Mouse (Mus musculus): ENCODE measurements at regions not wholly inside any gene's neighbourhood (a gene's known extent, or its start where the extent isn't known, plus 50 kb on each side); places are given as distances from the start of the nearest gene placed in this dataset.

- peaks cover 10% of the 10 kb centered on the region; the same call in 1 of the 2 replicates for H3K9me3 ChIP-seq (replicated peaks; ENCODE audit: control insufficient read depth, low read length)
- H3K4me1 ChIP-seq (ENCODE audit: control insufficient read depth, insufficient read depth, low read length): no peaks in the 10 kb centered on the region
- H3K27ac ChIP-seq (ENCODE audit: low read length): no peak overlapping the region
- no peak overlapping the region for H3K4me3 ChIP-seq (ENCODE audit: low read length)
- WGBS: 55% methylated on average over 7 of the region's 7 CpGs
- H3K9ac ChIP-seq (ENCODE audit: low read length): no peak overlapping the region
- 0 out of 2 replicates have a peak, but pooled peaks cover 5% of the 10 kb centered on the region for H3K36me3 ChIP-seq (ENCODE audit: control insufficient read depth, insufficient read depth)
- H3K4me2 ChIP-seq (ENCODE audit: low read depth, low read length): no peak overlapping the region
- H3K27me3 ChIP-seq (ENCODE audit: control insufficient read depth, insufficient read depth, low read length): no peaks in the 10 kb centered on the region
- 0 out of 2 replicates have a peak, but pooled peaks have one; percentile 14 for ATAC-seq (replicated peaks; ENCODE audit: extremely low read depth, insufficient read depth, low FRiP score)
Measured at GRCm38 (mm10) chr13:42536501-42537210, 143.8 kb upstream of the Phactr1 start.

DNA sequence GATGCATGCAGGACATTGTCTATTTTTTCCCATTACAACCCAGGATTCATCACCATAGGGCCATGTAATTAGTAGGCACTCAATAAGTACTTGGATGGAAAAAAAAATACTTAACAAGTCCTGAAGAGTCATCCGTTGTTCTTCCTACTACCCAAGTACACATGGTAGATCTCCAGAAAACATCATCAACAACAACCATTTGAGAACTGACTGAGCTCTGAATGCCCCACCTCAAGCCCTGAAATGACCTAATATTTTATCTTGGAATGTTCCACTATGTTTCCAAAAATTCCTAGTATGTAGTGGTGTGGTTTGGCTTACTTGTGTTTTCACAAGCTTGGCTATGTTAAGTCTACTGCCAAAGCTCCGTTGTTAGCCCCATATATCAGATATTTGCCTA lies 142.4 kb upstream of the Phactr1 start:
- Histone ChIP-seq H3K27me3 (ENCODE audit: control insufficient read depth, insufficient read depth, low read length) (no peaks in the 10 kb centered on the region), H3K4me3 (ENCODE audit: low read length) (no peak overlapping the region), H3K27ac (ENCODE audit: low read length) (no peak overlapping the region), H3K9me3 (replicated peaks; ENCODE audit: control insufficient read depth, low read length) (peaks cover 10% of the 10 kb centered on the region; the same call in 1 of the 2 replicates), H3K9ac (ENCODE audit: low read length) (no peak overlapping the region), H3K36me3 (ENCODE audit: control insufficient read depth, insufficient read depth) (0 out of 2 replicates have a peak, but pooled peaks cover 5% of the 10 kb centered on the region), H3K4me2 (ENCODE audit: low read depth, low read length) (no peak overlapping the region), H3K4me1 (ENCODE audit: control insufficient read depth, insufficient read depth, low read length) (no peaks in the 10 kb centered on the region)
- no peak for ATAC-seq (replicated peaks; ENCODE audit: extremely low read depth, insufficient read depth, low FRiP score)
- 73% methylated on average over 2 of the region's 2 CpGs for WGBS

DNA sequence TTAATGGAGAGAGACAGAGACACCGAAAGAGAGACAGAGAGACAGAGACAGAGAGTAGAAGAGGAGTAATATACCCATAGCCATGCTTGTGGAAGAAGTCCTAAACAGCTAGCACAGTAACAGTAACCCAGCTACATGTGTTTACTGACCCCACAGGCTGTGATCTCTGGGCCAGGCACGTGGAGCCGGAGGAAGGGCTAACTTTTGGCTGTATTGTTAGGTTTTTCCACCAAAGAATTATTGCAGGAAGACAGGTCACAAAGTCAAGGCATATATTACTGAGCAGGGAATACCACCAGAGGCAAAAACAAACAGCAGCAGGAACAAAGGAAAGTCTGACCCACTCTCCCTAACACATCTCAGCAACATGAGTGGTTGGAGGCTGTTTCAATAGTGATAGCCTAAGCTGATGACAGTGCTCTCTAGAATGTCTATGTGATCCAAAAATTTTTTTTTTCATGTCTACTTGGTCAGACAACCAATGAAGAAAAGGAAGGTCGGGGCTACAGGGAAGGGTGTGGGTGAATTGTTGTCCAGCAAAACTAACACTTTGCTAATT lies 135.8 kb upstream of the Phactr1 start:
- Histone ChIP-seq H3K4me1 (ENCODE audit: control insufficient read depth, insufficient read depth, low read length) (peaks cover 11% of the 10 kb centered on the region), H3K27me3 (ENCODE audit: control insufficient read depth, insufficient read depth, low read length) (no peaks in the 10 kb centered on the region), H3K36me3 (ENCODE audit: control insufficient read depth, insufficient read depth) (0 out of 2 replicates have a peak, but pooled peaks cover 5% of the 10 kb centered on the region), H3K9ac (ENCODE audit: low read length) (no peak overlapping the region), H3K9me3 (replicated peaks; ENCODE audit: control insufficient read depth, low read length) (peaks cover 10% of the 10 kb centered on the region; the same call in 1 of the 2 replicates), H3K4me3 (ENCODE audit: low read length) (no peak overlapping the region), H3K4me2 (ENCODE audit: low read depth, low read length) (no peak overlapping the region), H3K27ac (ENCODE audit: low read length) (no peak overlapping the region)
- ATAC-seq (replicated peaks; ENCODE audit: extremely low read depth, insufficient read depth, low FRiP score): peak; percentile 52; the same call in 1 of the 2 replicates
- 51% methylated on average over 4 of the region's 4 CpGs for WGBS

GRCm38 (mm10) chr13:42546389-42546788 lies 134.0 kb upstream of the Phactr1 start:
- WGBS: 67% methylated on average over 4 of the region's 4 CpGs
- no peak for ATAC-seq (replicated peaks; ENCODE audit: extremely low read depth, insufficient read depth, low FRiP score)
- Histone ChIP-seq H3K4me1 (ENCODE audit: control insufficient read depth, insufficient read depth, low read length) (peaks cover 17% of the 10 kb centered on the region), H3K4me3 (ENCODE audit: low read length) (no peak overlapping the region), H3K36me3 (ENCODE audit: control insufficient read depth, insufficient read depth) (0 out of 2 replicates have a peak, but pooled peaks cover under 1% of the 10 kb centered on the region), H3K27me3 (ENCODE audit: control insufficient read depth, insufficient read depth, low read length) (no peaks in the 10 kb centered on the region), H3K9me3 (replicated peaks; ENCODE audit: control insufficient read depth, low read length) (peaks cover under 1% of the 10 kb centered on the region; the same call in 1 of the 2 replicates), H3K27ac (ENCODE audit: low read length) (no peak overlapping the region), H3K4me2 (ENCODE audit: low read depth, low read length) (no peak overlapping the region), H3K9ac (ENCODE audit: low read length) (no peak overlapping the region)

DNA sequence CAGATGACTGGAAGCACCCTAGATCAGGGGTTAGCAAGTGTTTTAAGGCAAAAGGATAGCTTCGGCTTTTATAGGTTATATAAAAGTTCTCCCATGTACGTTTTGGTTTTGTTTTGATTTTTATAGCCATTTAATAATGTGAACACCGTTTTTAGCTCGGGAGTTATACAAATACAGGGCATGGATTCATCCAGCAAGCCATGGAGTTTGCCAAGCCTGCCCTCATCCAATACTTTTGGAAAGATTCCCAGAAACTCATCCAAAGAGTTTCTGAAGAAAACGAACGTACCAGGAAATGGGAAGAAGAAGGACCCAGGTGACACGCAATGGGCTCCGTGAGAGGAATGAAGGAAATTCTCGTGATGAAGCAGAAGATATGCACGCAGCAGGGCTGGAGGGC lies 133.6 kb upstream of the Phactr1 start:
- no peaks in the 10 kb centered on the region for H3K36me3 ChIP-seq (ENCODE audit: control insufficient read depth, insufficient read depth)
- no peak for ATAC-seq (replicated peaks; ENCODE audit: extremely low read depth, insufficient read depth, low FRiP score)

DNA sequence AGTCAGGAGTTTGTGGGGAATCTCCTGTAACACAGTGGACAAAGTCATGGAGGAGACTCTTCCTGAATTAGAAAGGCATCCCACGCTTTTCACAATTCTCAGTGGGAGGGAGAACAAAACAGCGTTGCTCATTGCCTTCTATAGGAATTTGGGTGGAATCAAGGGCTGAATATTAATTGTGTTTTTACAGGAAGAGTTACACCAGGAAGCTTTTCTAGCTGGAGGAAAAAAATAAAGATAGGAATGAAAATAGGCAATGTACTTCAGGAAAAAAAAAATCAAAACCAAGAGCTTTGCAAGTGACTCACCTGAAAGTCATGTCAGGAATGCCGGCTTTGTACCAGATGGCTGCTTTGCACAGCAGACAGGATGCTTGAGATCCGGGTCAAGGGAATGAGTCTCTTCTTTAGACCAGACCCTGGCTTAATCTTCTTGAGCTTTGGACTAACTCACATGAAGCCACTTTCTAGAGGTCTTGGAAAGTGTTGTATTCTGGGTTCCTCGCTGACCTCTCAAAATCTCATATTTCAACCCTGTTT lies 131.3 kb upstream of the Phactr1 start:
- no peak overlapping the region for H3K4me3 ChIP-seq (ENCODE audit: low read length)

More for the DNA sequence above, 133.6 kb upstream of the Phactr1 start:
- Histone ChIP-seq H3K9me3 (replicated peaks; ENCODE audit: control insufficient read depth, low read length) (no peaks in the 10 kb centered on the region), H3K9ac (ENCODE audit: low read length) (no peak overlapping the region), H3K27me3 (ENCODE audit: control insufficient read depth, insufficient read depth, low read length) (no peaks in the 10 kb centered on the region), H3K4me3 (ENCODE audit: low read length) (no peak overlapping the region), H3K4me1 (ENCODE audit: control insufficient read depth, insufficient read depth, low read length) (peaks cover 17% of the 10 kb centered on the region), H3K27ac (ENCODE audit: low read length) (no peak overlapping the region), H3K4me2 (ENCODE audit: low read depth, low read length) (no peak overlapping the region)
- 80% methylated on average over 10 of the region's 10 CpGs for WGBS

GRCm38 (mm10) chr13:42554961-42555360 lies 125.5 kb upstream of the Phactr1 start:
- no peaks in the 10 kb centered on the region for H3K27me3 ChIP-seq (ENCODE audit: control insufficient read depth, insufficient read depth, low read length)
- no peak overlapping the region for H3K4me2 ChIP-seq (ENCODE audit: low read depth, low read length)
- H3K4me3 ChIP-seq (ENCODE audit: low read length): no peak overlapping the region
- peaks cover 2% of the 10 kb centered on the region; the same call in 1 of the 2 replicates for H3K4me1 ChIP-seq (ENCODE audit: control insufficient read depth, insufficient read depth, low read length)
- ATAC-seq (replicated peaks; ENCODE audit: extremely low read depth, insufficient read depth, low FRiP score): no peak
- no peaks in the 10 kb centered on the region for H3K9me3 ChIP-seq (replicated peaks; ENCODE audit: control insufficient read depth, low read length)
- no peaks in the 10 kb centered on the region for H3K36me3 ChIP-seq (ENCODE audit: control insufficient read depth, insufficient read depth)
- H3K9ac ChIP-seq (ENCODE audit: low read length): no peak overlapping the region
- no peak overlapping the region for H3K27ac ChIP-seq (ENCODE audit: low read length)
- 83% methylated on average over 4 of the region's 4 CpGs for WGBS

More for the DNA sequence above, 131.3 kb upstream of the Phactr1 start:
- Histone ChIP-seq H3K27ac (ENCODE audit: low read length) (peak overlapping the region; percentile 70), H3K9me3 (replicated peaks; ENCODE audit: control insufficient read depth, low read length) (no peaks in the 10 kb centered on the region), H3K36me3 (ENCODE audit: control insufficient read depth, insufficient read depth) (no peaks in the 10 kb centered on the region), H3K4me2 (ENCODE audit: low read depth, low read length) (no peak overlapping the region), H3K27me3 (ENCODE audit: control insufficient read depth, insufficient read depth, low read length) (no peaks in the 10 kb centered on the region), H3K4me1 (ENCODE audit: control insufficient read depth, insufficient read depth, low read length) (peaks cover 17% of the 10 kb centered on the region), H3K9ac (ENCODE audit: low read length) (no peak overlapping the region)
- WGBS: 32% methylated on average over 5 of the region's 5 CpGs
- no peak; the same call in 1 of the 2 replicates for ATAC-seq (replicated peaks; ENCODE audit: extremely low read depth, insufficient read depth, low FRiP score)

DNA sequence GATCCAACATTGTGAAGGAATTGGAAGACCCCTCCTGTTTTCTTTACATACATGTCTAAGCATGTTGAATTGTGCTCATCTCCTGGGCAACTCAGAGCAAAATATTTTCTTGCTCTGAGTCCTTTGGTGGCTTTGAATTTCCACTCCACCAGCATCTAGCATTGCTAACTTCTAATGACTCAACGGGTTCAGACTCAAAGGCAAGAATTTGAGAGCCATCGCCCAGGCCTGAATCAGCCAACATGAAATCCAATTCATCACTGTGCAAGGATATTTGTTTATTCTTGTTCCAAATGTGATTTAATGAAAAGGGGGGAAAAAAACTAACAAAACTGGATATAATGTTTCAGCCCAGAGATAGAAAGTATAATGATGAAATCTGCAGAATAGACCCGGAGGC lies 121.9 kb upstream of the Phactr1 start:
- Histone ChIP-seq H3K36me3 (ENCODE audit: control insufficient read depth, insufficient read depth) (no peaks in the 10 kb centered on the region), H3K27me3 (ENCODE audit: control insufficient read depth, insufficient read depth, low read length) (no peaks in the 10 kb centered on the region), H3K4me2 (ENCODE audit: low read depth, low read length) (no peak overlapping the region), H3K27ac (ENCODE audit: low read length) (no peak overlapping the region), H3K9ac (ENCODE audit: low read length) (no peak overlapping the region), H3K9me3 (replicated peaks; ENCODE audit: control insufficient read depth, low read length) (no peaks in the 10 kb centered on the region), H3K4me3 (ENCODE audit: low read length) (no peak overlapping the region), H3K4me1 (ENCODE audit: control insufficient read depth, insufficient read depth, low read length) (no peaks in the 10 kb centered on the region)
- ATAC-seq (replicated peaks; ENCODE audit: extremely low read depth, insufficient read depth, low FRiP score): no peak
- 89% methylated on average over 3 of the region's 3 CpGs for WGBS

GRCm38 (mm10) chr13:42561446-42561845 lies 119.0 kb upstream of the Phactr1 start:
- no peak overlapping the region for H3K4me2 ChIP-seq (ENCODE audit: low read depth, low read length)

More at GRCm38 (mm10) chr13:42561446-42561845, 119.0 kb upstream of the Phactr1 start:
- ATAC-seq (replicated peaks; ENCODE audit: extremely low read depth, insufficient read depth, low FRiP score): no peak
- no peaks in the 10 kb centered on the region for H3K27me3 ChIP-seq (ENCODE audit: control insufficient read depth, insufficient read depth, low read length)
- no peak overlapping the region for H3K9ac ChIP-seq (ENCODE audit: low read length)
- H3K9me3 ChIP-seq (replicated peaks; ENCODE audit: control insufficient read depth, low read length): no peaks in the 10 kb centered on the region
- H3K36me3 ChIP-seq (ENCODE audit: control insufficient read depth, insufficient read depth): no peaks in the 10 kb centered on the region
- H3K4me3 ChIP-seq (ENCODE audit: low read length): no peak overlapping the region
- no peak overlapping the region for H3K27ac ChIP-seq (ENCODE audit: low read length)
- H3K4me1 ChIP-seq (ENCODE audit: control insufficient read depth, insufficient read depth, low read length): peaks cover 3% of the 10 kb centered on the region; the same call in 1 of the 2 replicates
- 66% methylated on average over 2 of the region's 2 CpGs for WGBS

All from heart, embryonic 16.5 days (tissue).